Mouse (Mus musculus) embryonic facial prominence, embryonic 15.5 days (tissue): Measurements from ENCODE around the gene 2610301B20Rik. TPM values are rescaled to one million over a fixed set of nuclear protein-coding genes. Genes with fewer than 3 reads are reported as not detected.
"Not testable (repeated sequence)": the region's sequence is repeated elsewhere in the genome, so short reads cannot be mapped to it uniquely, and the experiment has no call there.

Experiments used
- ATAC-seq: fragments of 200-750 bp; cut with Nextera tagmentation; 2 replicates; pipeline ENCODE4 v1.8.0; 2017; ENCODE audit warnings: low read depth, moderate TSS enrichment; ENCODE audit not compliant: insufficient number of reproducible peaks, low FRiP score, low TSS enrichment
- H3K27ac ChIP-seq: fragments of 300-500 bp; sonication (generic); replicated peaks from 2 replicates; pipeline ENCODE4 v1.5.1; 2015; ENCODE audit warnings: mild to moderate bottlenecking, inconsistent platforms
- H3K27me3 ChIP-seq: fragments of 300-500 bp; sonication (generic); 2 replicates; pipeline ENCODE4 v1.6.1; 2015; ENCODE audit warnings: inconsistent platforms
- H3K36me3 ChIP-seq: fragments of 300-500 bp; sonication (generic); 2 replicates; pipeline ENCODE4 v1.6.1; 2015; ENCODE audit warnings: mild to moderate bottlenecking, inconsistent platforms
- H3K4me1 ChIP-seq: fragments of 300-500 bp; sonication (generic); 2 replicates; pipeline ENCODE4 v1.6.1; 2015; ENCODE audit warnings: inconsistent platforms
- H3K4me2 ChIP-seq: fragments of 300-500 bp; sonication (generic); replicated peaks from 2 replicates; pipeline ENCODE4 v1.6.1; 2015; ENCODE audit warnings: mild to moderate bottlenecking, inconsistent platforms
- H3K4me3 ChIP-seq: fragments of 300-500 bp; sonication (generic); replicated peaks from 2 replicates; pipeline ENCODE4 v1.5.1; 2015; ENCODE audit warnings: mild to moderate bottlenecking, inconsistent platforms
- H3K9ac ChIP-seq: fragments of 300-500 bp; sonication (generic); 2 replicates; pipeline ENCODE4 v1.6.1; 2015; ENCODE audit warnings: inconsistent platforms
- H3K9me3 ChIP-seq: fragments of 300-500 bp; sonication (generic); replicated peaks from 2 replicates; pipeline ENCODE4 v1.6.1; 2016; ENCODE audit warnings: inconsistent platforms
- WGBS: fragments of 180-500 bp; shearing (Covaris S2); methylation state at CpG from one replicate; pipeline ENCODE4 v1.1.7; 2015; 5-methylcytosine and 5-hydroxymethylcytosine counted together
- polyA plus RNA-seq: library from polyadenylated mRNA; unstranded; fragments of >200 nt; fragmentation: Nextera tagmentation; extraction: Ambion mirVana; gene quantifications from 2 replicates; pipeline ENCODE4 v1.2.1, GENCODE M21; 2015

2610301B20Rik gene
- polyA plus RNA-seq, result 37.9 and 39.3 TPM in 2 replicates

DNA sequence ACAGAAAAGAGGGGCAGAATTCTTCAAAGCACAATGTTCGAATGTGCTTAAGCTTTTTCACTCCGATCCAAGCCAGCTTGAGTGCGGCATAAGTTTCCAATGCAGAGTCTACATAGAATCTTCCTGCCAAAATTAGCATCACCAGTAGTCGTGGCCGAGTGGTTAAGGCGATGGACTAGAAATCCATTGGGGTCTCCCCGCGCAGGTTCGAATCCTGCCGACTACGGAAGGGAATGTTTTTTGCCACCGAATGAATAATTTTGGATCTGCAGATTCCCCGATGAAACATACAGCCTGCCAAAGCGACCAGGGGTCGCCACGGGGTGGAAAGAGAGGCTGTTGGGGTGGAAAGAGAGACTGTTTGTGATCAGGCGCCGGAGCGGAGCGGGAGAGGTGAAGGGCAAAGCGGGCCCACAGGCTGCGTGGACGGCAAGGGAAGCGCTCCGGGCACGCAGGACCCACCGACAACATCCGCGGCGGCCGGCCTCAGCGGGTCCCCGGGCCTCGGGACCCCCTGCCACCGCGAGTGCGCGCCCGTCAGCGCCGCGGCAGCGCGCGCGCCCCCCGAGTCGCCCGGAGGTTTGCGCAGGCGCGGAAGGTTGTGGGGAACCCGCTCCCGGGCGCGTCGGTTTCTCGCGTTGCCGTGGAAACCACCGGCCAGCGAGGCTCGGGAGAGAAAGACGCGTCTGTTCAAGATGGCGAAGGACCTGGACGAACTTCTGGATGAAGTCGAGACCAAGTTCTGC, at the start of gene 2610301B20Rik:
TSS of gene 2610301B20Rik (plus strand) at position 579 of the 746 bp plus-strand sequence.
- no peaks in the 10 kb centered on the region for H3K27me3 ChIP-seq
- H3K27ac ChIP-seq, result peak within 1 kb of the TSS; percentile 99
- peak; percentile 90 for ATAC-seq
- H3K36me3 ChIP-seq, result no peaks in the 10 kb centered on the region
- no peaks in the 10 kb centered on the region for H3K9me3 ChIP-seq
- under 1% methylated on average over 68 of the region's 68 CpGs for WGBS
- peak within 1 kb of the TSS; percentile 70 for H3K9ac ChIP-seq
- peaks cover 11% of the 10 kb centered on the region for H3K4me1 ChIP-seq
- H3K4me3 ChIP-seq, result peak within 1 kb of the TSS; percentile 94
- H3K4me2 ChIP-seq, result peak within 1 kb of the TSS; percentile 70

DNA sequence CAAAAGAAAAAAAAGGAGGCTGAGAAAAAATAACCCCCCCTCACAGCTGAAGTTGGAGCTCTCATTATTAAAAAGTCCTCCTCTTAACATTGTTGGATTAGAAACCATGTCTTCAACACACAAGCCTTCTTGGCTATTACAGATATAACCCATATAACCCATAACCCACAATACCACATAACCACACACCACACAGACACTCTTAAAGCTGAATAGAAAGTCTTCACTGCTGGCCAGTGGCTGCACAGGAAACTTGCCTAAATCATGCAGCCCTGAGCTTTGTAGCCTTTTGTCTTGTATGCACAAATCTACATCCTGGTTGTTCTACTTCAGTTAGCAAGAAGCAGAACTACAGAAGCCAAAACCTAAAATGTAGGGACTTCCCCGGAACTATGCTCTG, 41.0 kb upstream of the 2610301B20Rik start:
- Histone ChIP-seq H3K36me3 (no peaks in the 10 kb centered on the region), H3K9ac (no peak overlapping the region), H3K27ac (no peak overlapping the region), H3K27me3 (no peaks in the 10 kb centered on the region), H3K4me3 (no peak overlapping the region), H3K4me2 (no peak overlapping the region), H3K4me1 (no peaks in the 10 kb centered on the region), H3K9me3 (no peaks in the 10 kb centered on the region)
- 90% methylated on average over 1 of the region's 1 CpGs for WGBS
- ATAC-seq, result no peak

DNA sequence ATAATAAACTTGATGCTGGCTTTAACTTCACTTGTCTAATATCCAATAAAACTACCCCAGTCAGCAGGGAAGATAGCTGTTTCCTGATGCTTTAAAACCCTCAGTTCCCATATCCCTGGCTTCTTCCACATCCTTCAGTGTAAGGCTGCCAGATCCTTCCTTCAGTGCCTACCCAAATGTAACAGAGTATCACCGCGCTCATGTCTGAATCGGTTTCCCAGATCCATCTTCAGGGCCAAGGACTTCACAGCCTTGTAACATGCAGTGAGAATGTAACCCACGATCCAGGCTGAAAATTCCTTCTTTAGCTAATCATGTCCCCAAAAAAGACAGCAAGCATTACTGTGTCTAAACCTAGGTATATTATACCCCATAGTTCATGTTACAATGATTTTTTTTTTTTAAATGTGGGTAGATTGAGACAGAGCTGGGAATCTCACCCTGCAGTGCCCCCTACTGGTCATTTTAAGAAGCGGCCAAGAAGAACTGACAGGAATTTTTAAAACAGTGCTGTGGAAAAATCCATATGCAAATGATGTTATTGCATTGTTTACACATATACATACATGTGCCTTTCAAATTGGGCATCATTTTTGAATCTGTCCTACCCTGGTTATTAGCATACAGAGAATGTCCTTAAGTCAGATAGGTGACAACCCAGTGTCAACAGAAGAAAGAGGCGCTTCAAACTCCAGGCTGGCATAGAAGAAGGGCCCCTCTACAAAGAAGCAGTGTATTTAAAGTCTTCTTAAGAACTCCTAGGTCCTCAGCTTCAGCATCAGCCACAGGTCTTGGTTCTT, 38.8 kb upstream of the 2610301B20Rik start:
- no peaks in the 10 kb centered on the region for H3K27me3 ChIP-seq
- H3K4me2 ChIP-seq, result no peak overlapping the region
- 65% methylated on average over 6 of the region's 6 CpGs for WGBS
- H3K9ac ChIP-seq, result no peak overlapping the region
- no peak for ATAC-seq
- no peak overlapping the region for H3K4me3 ChIP-seq
- no peaks in the 10 kb centered on the region for H3K4me1 ChIP-seq
- no peaks in the 10 kb centered on the region for H3K9me3 ChIP-seq
- no peak overlapping the region for H3K27ac ChIP-seq
- H3K36me3 ChIP-seq, result no peaks in the 10 kb centered on the region

DNA sequence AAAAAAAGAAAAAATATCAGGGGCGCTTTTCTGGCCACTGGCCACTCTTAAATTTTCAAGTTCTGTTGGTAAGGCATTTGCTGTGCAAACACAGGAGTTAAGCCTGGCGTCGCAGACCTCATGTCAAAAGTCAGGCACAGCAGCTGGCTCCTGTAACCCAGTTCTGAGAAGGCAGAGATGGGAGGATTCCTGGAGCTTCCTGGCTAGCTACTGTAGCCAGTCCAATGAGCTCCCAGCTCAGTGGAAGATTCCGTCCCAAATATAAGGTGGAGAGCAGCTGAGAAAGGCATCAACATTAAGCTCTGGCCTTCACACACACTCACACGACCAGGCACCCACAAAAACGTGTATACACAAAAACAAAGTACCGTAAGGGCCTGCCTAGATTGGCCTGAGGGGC, 28.4 kb upstream of the 2610301B20Rik start:
- no peaks in the 10 kb centered on the region for H3K4me1 ChIP-seq
- H3K27me3 ChIP-seq, result no peaks in the 10 kb centered on the region
- ATAC-seq, result no peak
- H3K9me3 ChIP-seq, result no peaks in the 10 kb centered on the region
- no peaks in the 10 kb centered on the region for H3K36me3 ChIP-seq
- H3K9ac ChIP-seq, result no peak overlapping the region
- H3K27ac ChIP-seq, result no peak overlapping the region
- 71% methylated on average over 7 of the region's 7 CpGs for WGBS
- H3K4me2 ChIP-seq, result no peak overlapping the region
- no peak overlapping the region for H3K4me3 ChIP-seq

DNA sequence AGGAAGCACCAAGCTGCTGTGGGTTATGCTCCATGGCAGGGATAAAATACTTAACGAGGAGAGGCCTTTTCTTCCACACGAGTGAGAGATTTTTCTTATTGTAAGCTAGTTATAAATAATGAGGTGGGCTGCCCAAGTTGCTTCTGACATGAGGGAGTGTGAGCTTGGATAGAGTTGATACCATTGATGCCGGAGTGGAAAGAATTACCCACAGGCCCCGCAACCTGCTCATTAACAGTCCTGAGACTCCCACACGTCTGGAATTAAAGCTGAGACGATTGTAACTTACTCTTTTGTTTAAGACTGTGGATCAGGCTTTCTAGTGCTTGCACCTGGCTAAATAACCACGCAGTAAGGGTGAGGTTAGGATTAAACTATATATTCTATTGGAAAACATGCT, 24.5 kb upstream of the 2610301B20Rik start:
- H3K4me1 ChIP-seq, result no peaks in the 10 kb centered on the region
- no peak overlapping the region for H3K4me2 ChIP-seq
- H3K4me3 ChIP-seq, result no peak overlapping the region
- H3K27ac ChIP-seq, result no peak overlapping the region
- H3K27me3 ChIP-seq, result no peaks in the 10 kb centered on the region
- no peak overlapping the region for H3K9ac ChIP-seq
- no peak for ATAC-seq
- H3K36me3 ChIP-seq, result no peaks in the 10 kb centered on the region
- 72% methylated on average over 7 of the region's 7 CpGs for WGBS
- H3K9me3 ChIP-seq, result no peaks in the 10 kb centered on the region

DNA sequence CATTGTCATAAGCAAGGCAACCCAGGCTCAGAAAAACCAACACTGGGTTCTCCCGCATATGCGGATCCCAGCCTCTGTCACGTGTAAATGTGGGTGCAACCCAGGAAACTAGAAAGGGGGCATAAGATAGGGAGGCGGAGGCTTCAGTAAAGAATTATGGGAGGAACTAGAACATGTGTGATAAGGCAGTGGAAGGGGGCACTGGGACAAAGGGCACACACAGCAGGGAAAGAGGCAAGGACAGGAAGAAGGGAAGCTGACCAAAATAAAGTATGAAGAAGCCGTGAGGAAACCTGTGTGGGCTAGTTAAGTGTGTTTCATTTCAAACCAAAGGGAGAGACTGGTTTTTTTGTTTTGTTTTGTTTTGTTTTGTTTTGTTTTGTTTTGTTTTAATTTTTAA, 23.3 kb upstream of the 2610301B20Rik start:
- no peaks in the 10 kb centered on the region for H3K9me3 ChIP-seq
- H3K36me3 ChIP-seq, result no peaks in the 10 kb centered on the region
- H3K27me3 ChIP-seq, result no peaks in the 10 kb centered on the region
- no peak overlapping the region for H3K4me3 ChIP-seq
- H3K27ac ChIP-seq, result no peak overlapping the region
- no peak overlapping the region for H3K9ac ChIP-seq
- H3K4me2 ChIP-seq, result no peak overlapping the region
- 80% methylated on average over 5 of the region's 5 CpGs for WGBS
- no peaks in the 10 kb centered on the region for H3K4me1 ChIP-seq
- ATAC-seq, result no peak

DNA sequence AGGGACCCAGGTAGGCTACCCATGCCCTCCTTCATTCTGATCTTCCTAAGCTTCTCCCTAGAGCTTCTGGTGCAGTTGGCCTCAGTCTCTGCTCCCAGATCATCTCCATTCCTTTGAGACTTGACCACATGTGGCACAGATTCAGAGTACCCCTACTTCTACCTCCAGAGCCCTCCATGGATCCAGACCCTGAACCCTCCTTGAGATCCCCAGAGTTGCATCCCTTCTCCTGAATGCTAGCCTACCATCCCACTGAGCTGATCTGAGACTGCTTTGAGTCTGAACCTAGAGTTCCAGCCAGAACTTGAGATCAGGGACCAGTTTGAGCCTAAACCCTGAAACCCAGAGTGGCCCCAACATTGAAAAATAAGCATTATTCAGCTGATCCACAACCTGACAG, 15.1 kb upstream of the 2610301B20Rik start:
- no peak for ATAC-seq
- H3K9me3 ChIP-seq, result no peaks in the 10 kb centered on the region

DNA sequence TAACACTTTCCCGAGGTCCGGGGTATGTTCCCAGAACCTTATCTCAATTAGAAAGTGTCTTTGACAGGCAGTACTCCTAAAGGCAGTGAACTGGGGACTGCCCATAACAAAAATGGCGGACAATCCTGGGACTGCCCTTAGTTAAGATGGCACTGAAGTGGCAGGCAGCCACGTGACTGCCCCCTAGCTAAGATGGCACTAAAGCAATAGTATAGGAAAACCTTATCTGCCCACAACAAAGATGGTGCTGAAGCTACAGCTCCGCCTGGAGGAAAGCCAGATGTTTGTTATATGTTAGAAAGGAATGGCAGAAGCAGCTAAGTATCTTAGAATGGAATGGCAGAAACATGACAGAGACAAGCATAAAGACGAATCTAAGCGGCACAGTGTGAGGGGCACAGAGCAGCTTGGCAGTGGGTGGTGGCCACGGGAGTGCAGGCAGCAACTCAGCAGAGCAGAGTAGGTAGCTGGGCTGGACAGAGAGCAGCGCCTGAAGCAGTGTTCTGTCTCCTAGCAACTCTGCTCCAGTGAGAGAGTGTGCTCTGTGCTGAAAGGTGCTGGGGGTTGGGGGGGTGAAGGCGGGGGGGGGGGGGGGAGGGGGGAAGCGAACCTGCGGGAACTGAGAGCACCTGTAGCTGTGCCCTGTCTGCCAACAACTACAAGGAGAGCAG, 14.3 kb upstream of the 2610301B20Rik start:
- WGBS, result 44% methylated on average over 11 of the region's 12 CpGs
- Histone ChIP-seq H3K27ac (no peak overlapping the region), H3K27me3 (no peaks in the 10 kb centered on the region), H3K4me1 (peaks cover 8% of the 10 kb centered on the region; the same call in 1 of the 2 replicates), H3K9ac (no peak overlapping the region), H3K9me3 (no peaks in the 10 kb centered on the region), H3K4me2 (no peak overlapping the region), H3K36me3 (no peaks in the 10 kb centered on the region), H3K4me3 (no peak overlapping the region)
- ATAC-seq, result peak; percentile 75; the same call in 1 of the 2 replicates

More for the DNA sequence above, 15.1 kb upstream of the 2610301B20Rik start:
- no peaks in the 10 kb centered on the region for H3K27me3 ChIP-seq
- H3K27ac ChIP-seq, result no peak overlapping the region
- no peak overlapping the region for H3K9ac ChIP-seq
- peaks cover 8% of the 10 kb centered on the region; the same call in 1 of the 2 replicates for H3K4me1 ChIP-seq
- no peak overlapping the region for H3K4me3 ChIP-seq
- no peak overlapping the region for H3K4me2 ChIP-seq
- no peaks in the 10 kb centered on the region for H3K36me3 ChIP-seq

DNA sequence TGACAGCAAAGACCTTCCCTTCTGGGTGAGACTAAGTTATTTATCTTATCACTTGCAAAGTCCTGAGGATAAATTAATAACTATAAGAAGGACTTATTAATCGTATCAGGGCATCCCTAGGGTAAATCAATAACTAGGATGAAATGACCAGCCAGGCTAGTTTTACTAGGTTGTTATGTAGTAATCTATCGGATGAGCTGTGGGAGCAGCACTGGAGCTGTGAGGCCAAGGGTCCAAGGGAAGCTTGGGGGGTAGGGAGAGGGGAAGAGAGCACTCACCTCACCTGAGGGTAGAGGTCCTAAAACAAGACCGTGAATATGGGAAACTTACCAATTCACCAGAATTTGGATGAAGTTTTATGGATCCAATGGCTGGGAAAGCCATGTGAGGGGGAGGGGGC, 13.5 kb upstream of the 2610301B20Rik start:
- Histone ChIP-seq H3K4me1 (peaks cover 8% of the 10 kb centered on the region; the same call in 1 of the 2 replicates), H3K27ac (no peak overlapping the region), H3K9ac (no peak overlapping the region), H3K9me3 (no peaks in the 10 kb centered on the region), H3K4me3 (no peak overlapping the region), H3K4me2 (no peak overlapping the region), H3K36me3 (no peaks in the 10 kb centered on the region), H3K27me3 (no peaks in the 10 kb centered on the region)
- WGBS, result 86% methylated on average over 3 of the region's 3 CpGs
- no peak for ATAC-seq

DNA sequence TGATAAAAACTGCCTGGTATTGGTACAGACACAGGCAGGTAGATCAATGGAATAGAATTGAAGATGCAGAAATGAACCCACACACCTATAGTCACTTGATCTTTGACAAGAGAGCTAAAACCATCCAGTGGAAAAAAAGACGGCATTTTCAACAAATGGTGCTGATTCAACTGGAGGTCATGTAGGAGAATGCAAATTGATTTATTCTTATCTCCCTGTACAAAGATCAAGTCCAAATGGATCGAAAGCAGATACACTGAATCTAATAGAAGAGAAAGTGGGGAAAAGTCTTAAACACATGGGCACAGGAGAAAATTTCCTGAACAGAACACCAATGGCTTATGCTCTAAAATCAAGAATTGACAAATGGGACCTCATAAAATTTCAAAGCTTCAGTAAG, 11.4 kb upstream of the 2610301B20Rik start:
- H3K4me3 ChIP-seq, H3K9me3 ChIP-seq, H3K9ac ChIP-seq, ATAC-seq, H3K36me3 ChIP-seq, H3K27me3 ChIP-seq, H3K4me2 ChIP-seq, H3K27ac ChIP-seq, H3K4me1 ChIP-seq: not testable (repeated sequence)
- 83% methylated on average over 2 of the region's 2 CpGs for WGBS

DNA sequence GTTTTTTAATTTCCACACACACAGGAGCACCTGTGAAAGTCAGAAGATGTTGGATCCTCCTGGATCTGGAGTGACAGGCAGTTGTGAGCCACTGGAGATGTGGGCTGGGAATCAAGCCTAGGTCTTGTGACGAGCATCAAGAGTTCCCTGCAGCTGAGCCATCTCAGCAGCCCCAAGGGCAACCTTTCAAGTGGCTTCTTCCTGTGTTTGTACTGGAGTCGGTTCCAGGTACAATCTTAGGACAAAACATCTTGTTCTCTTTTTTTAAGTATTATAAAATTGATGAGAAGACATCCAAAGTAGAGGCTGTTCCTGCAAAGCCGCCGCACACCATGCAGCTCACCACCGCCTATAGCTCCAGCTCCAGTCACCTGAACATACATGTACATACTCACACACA, 2.1 kb upstream of the 2610301B20Rik start:
- no peaks in the 10 kb centered on the region for H3K27me3 ChIP-seq
- peaks cover 11% of the 10 kb centered on the region for H3K4me1 ChIP-seq
- no peaks in the 10 kb centered on the region for H3K36me3 ChIP-seq
- no peak overlapping the region for H3K4me3 ChIP-seq
- no peak overlapping the region for H3K27ac ChIP-seq
- H3K9ac ChIP-seq, result no peak overlapping the region
- no peaks in the 10 kb centered on the region for H3K9me3 ChIP-seq
- ATAC-seq, result no peak
- WGBS, result 74% methylated on average over 5 of the region's 5 CpGs
- no peak overlapping the region for H3K4me2 ChIP-seq
